Mouse (Mus musculus): ENCODE measurements around the gene Zbtb48. TPM values are rescaled to one million over a fixed set of nuclear protein-coding genes. Genes with fewer than 3 reads are reported as not detected.

The Zbtb48 gene
- polyA plus RNA-seq, 2 experiments = 6.4 to 10.7 TPM

GRCm38 (mm10) chr4:151996951-151997222 is 30.6 kb downstream of the Zbtb48 start:
- Histone ChIP-seq H3K27me3 (ENCODE audit: control insufficient read depth, insufficient read depth, low read length) (peaks cover 14% of the 10 kb centered on the region), H3K9ac (replicated peaks) (peak overlapping the region; percentile 97), H3K36me3 (replicated peaks; ENCODE audit: control insufficient read depth, insufficient read depth, low read depth) (peaks cover 3% of the 10 kb centered on the region; the same call in 1 of the 2 replicates), H3K4me2 (ENCODE audit: low read depth) (peak overlapping the region; percentile 85), H3K4me3 (ENCODE audit: insufficient read depth in 1 of 2, low read depth in 2 of 2, low read length in 2 of 2) (peak overlapping the region; percentile 81 to 83), H3K4me1 (replicated peaks; ENCODE audit: control insufficient read depth in 2 of 2, insufficient read depth in 2 of 2, low read length in 1 of 2) (peaks cover 14 to 19% of the 10 kb centered on the region in 2 experiments), H3K27ac (peak overlapping the region; percentile 80), H3K9me3 (ENCODE audit: control insufficient read depth, low read length) (no peaks in the 10 kb centered on the region)
- DNase-seq (ENCODE audit: low read depth in 3 of 3, low spot score in 3 of 3) = no peak
- no peak for ATAC-seq (ENCODE audit: insufficient read depth)
- 3% methylated on average over 13 of the region's 13 CpGs for WGBS (ENCODE audit: insufficient replicate concordance)
- TF ChIP-seq CTCF (IDR thresholded peaks at IDR 0.05; ENCODE audit: low read depth) (no peak), EP300 (IDR thresholded peaks at IDR 0.05; ENCODE audit: low read depth) (no peak)

GRCm38 (mm10) chr4:151996173-151996950 is 31.1 kb downstream of the Zbtb48 start, which contains the start of gene Phf13:
Gene Phf13, minus strand, starts transcription at chr4:151996258.
- Histone ChIP-seq H3K4me1 (replicated peaks; ENCODE audit: control insufficient read depth in 2 of 2, insufficient read depth in 2 of 2, low read length in 1 of 2) (peaks cover 14 to 19% of the 10 kb centered on the region in 2 experiments), H3K27me3 (ENCODE audit: control insufficient read depth, insufficient read depth, low read length) (peaks cover 14% of the 10 kb centered on the region), H3K4me2 (ENCODE audit: low read depth) (peak within 1 kb of the TSS; percentile 99), H3K9me3 (ENCODE audit: control insufficient read depth, low read length) (no peaks in the 10 kb centered on the region), H3K27ac (peak within 1 kb of the TSS; percentile 80), H3K36me3 (replicated peaks; ENCODE audit: control insufficient read depth, insufficient read depth, low read depth) (peaks cover 8% of the 10 kb centered on the region; the same call in 1 of the 2 replicates), H3K4me3 (ENCODE audit: insufficient read depth in 1 of 2, low read depth in 2 of 2, low read length in 2 of 2) (peak within 1 kb of the TSS; percentile 81 to 83), H3K9ac (replicated peaks) (peak within 1 kb of the TSS; percentile 97)
- WGBS (ENCODE audit: insufficient replicate concordance) = under 1% methylated on average over 94 of the region's 94 CpGs
- ATAC-seq (ENCODE audit: insufficient read depth) (peak; percentile 95), DNase-seq (ENCODE audit: low read depth in 3 of 3, low spot score in 3 of 3) (peak; percentile 98)
- TF ChIP-seq CTCF (IDR thresholded peaks at IDR 0.05; ENCODE audit: low read depth) (0 out of 2 replicates have a peak, but pooled peaks have one; percentile 11), EP300 (IDR thresholded peaks at IDR 0.05; ENCODE audit: low read depth) (no peak)

DNA sequence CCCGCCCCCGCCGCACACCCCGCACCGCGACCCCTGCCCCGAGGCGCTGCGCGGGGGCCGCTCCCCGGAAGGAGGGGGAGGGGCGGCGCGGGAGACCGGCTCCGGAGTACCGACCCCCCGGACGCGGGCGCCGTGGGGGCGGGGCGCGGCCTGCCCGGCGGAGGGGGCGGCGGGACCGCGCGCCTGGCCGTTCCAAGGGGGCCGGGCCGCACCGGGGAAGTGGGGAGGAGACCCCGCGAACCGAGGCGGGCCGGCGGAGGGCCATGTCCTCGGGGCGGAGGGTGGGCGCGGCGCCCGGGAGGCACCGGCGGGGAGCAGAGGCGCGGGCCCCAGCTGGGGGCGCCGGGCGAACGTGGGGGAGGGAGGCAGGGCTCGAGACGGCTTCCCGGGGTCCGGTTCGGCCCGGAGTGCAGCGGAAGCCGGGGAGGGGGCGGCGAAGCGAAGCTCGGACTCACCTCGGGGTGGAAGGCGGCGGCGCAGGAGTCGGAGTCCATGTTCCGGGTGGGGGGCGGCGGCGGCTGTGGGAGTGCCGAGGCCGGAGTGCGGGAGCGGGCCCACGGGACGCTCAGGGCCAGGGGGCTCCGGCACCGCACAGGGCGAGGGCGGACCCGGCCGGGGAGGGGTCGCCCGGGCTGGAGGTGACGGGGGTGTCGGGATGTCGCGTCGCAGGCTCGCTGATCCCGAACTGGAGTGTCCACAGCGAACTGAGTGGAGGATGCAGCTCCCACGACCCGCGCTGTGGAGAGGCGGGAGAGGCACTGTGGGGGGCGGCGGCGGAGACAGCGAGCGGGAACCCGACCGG is 31.9 kb downstream of the Zbtb48 start:
- 1% methylated on average over 96 of the region's 111 CpGs for WGBS (ENCODE audit: insufficient replicate concordance)
- Histone ChIP-seq H3K4me3 (ENCODE audit: insufficient read depth in 1 of 2, low read depth in 2 of 2, low read length in 2 of 2) (peak overlapping the region; percentile 76 to 81), H3K36me3 (replicated peaks; ENCODE audit: control insufficient read depth, insufficient read depth, low read depth) (peaks cover 8% of the 10 kb centered on the region; the same call in 1 of the 2 replicates), H3K9ac (replicated peaks) (peak overlapping the region; percentile 92), H3K4me1 (replicated peaks; ENCODE audit: control insufficient read depth in 2 of 2, insufficient read depth in 2 of 2, low read length in 1 of 2) (peaks cover 14 to 19% of the 10 kb centered on the region in 2 experiments), H3K4me2 (ENCODE audit: low read depth) (peak overlapping the region; percentile 99), H3K9me3 (ENCODE audit: control insufficient read depth, low read length) (no peaks in the 10 kb centered on the region), H3K27ac (peak overlapping the region; percentile 15), H3K27me3 (ENCODE audit: control insufficient read depth, insufficient read depth, low read length) (peaks cover 14% of the 10 kb centered on the region)
- no peak for TF ChIP-seq EP300 (IDR thresholded peaks at IDR 0.05; ENCODE audit: low read depth)
- no peak for TF ChIP-seq CTCF (IDR thresholded peaks at IDR 0.05; ENCODE audit: low read depth)
- DNase-seq (ENCODE audit: low read depth in 3 of 3, low spot score in 3 of 3) (no peak), ATAC-seq (ENCODE audit: insufficient read depth) (peak; percentile 1; the same call in 1 of the 2 replicates)

DNA sequence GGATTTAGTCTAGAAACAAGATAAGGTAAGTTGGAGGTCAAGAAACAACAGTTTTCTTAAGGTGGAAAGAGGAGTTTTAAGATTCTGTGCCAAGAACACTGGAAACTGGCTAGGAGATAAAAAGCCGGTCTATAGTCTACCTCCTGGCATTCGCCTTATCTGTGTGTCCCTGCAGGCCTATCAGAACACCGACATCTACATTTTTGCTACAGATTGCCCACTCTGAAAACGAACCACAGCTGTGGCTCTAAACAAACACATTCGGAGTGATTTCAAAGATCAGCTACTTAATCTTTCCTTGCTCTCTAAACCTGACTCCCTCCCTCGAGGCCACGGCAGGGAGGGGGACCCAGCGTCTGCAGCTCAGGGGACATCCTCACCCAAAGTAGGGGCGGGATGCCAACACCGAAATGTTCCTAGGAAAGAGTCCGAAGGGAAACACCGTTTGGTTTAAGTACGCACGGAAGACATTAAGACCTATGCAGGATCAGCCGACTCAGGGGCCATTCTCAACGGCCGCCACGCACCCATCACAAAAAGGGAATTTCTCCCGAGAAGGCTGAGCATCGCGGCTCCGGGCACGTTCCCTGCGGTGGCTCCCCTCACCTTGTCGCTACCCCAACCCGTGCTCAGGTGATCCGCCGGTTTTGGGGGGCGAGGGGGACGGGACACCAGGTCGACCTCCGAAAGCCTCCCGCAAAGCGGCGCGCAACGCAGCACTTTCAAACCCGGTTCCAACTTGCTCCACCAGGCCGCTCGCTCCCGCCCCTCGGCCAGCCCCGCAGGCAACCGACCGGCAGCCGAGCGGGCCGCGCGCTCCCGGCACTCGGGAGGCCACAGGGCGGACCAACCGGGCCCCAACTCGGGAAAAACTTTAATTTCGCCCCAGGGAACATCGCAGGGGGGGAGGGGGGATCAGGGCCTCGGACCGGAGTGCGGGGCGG is 33.0 kb downstream of the Zbtb48 start:
- no peak for TF ChIP-seq CTCF (IDR thresholded peaks at IDR 0.05; ENCODE audit: low read depth)
- peak; percentile 64 for TF ChIP-seq EP300 (IDR thresholded peaks at IDR 0.05; ENCODE audit: low read depth)
- peaks cover 14 to 19% of the 10 kb centered on the region in 2 experiments for H3K4me1 ChIP-seq (replicated peaks; ENCODE audit: control insufficient read depth in 2 of 2, insufficient read depth in 2 of 2, low read length in 1 of 2)
- no peak for ATAC-seq (ENCODE audit: insufficient read depth)
- H3K27me3 ChIP-seq (ENCODE audit: control insufficient read depth, insufficient read depth, low read length) = peaks cover 14% of the 10 kb centered on the region
- 3% methylated on average over 61 of the region's 61 CpGs for WGBS (ENCODE audit: insufficient replicate concordance)
- peak overlapping the region; percentile 99 for H3K4me2 ChIP-seq (ENCODE audit: low read depth)
- H3K36me3 ChIP-seq (replicated peaks; ENCODE audit: control insufficient read depth, insufficient read depth, low read depth) = peaks cover 11% of the 10 kb centered on the region; the same call in 1 of the 2 replicates
- peak overlapping the region; percentile 92 for H3K9ac ChIP-seq (replicated peaks)
- H3K4me3 ChIP-seq (ENCODE audit: insufficient read depth in 1 of 2, low read depth in 2 of 2, low read length in 2 of 2) = peak overlapping the region; percentile 76 to 81
- H3K9me3 ChIP-seq (ENCODE audit: control insufficient read depth, low read length) = no peaks in the 10 kb centered on the region
- no peak overlapping the region for H3K27ac ChIP-seq
- DNase-seq (ENCODE audit: low read depth in 3 of 3, low spot score in 3 of 3) = peak in 2 of 3 experiments; percentile 45 to 55

All from liver, embryonic 14.5 days (tissue).